Mouse (Mus musculus) layer of hippocampus, postnatal 10 days (tissue): ENCODE results near the gene Ensa. TPM values are rescaled to one million over a fixed set of nuclear protein-coding genes. Genes with fewer than 3 reads are reported as not detected.
"Not testable (repeated sequence)": the region's sequence is repeated elsewhere in the genome, so short reads cannot be mapped to it uniquely, and the experiment has no call there.

ENCODE experiments used
- DNase-seq, 2 experiments: peaks; one replicate each; pipeline ENCODE4 v3.0.0; 2021; ENCODE audit warnings: low spot score in 2 of 2
- total RNA-seq, 2 experiments: library from RNA; stranded (reverse); gene quantifications; 2 replicates each; pipeline ENCODE4 v1.2.3; 2021

The Ensa gene
- total RNA-seq, 2 experiments from 2014 or later = 220 to 228 TPM

- DNase-seq = no peak
Observed at GRCm38 (mm10) chr3:95639694-95640093, 14.9 kb downstream of the Ensa start.

- DNase-seq = no peak
Observed at GRCm38 (mm10) chr3:95643097-95643496, 18.3 kb downstream of the Ensa start.

- DNase-seq = no peak
Observed at GRCm38 (mm10) chr3:95645313-95646235, 20.8 kb downstream of the Ensa start.

- DNase-seq = no peak
Observed at GRCm38 (mm10) chr3:95648016-95648415, 23.2 kb downstream of the Ensa start.

DNA sequence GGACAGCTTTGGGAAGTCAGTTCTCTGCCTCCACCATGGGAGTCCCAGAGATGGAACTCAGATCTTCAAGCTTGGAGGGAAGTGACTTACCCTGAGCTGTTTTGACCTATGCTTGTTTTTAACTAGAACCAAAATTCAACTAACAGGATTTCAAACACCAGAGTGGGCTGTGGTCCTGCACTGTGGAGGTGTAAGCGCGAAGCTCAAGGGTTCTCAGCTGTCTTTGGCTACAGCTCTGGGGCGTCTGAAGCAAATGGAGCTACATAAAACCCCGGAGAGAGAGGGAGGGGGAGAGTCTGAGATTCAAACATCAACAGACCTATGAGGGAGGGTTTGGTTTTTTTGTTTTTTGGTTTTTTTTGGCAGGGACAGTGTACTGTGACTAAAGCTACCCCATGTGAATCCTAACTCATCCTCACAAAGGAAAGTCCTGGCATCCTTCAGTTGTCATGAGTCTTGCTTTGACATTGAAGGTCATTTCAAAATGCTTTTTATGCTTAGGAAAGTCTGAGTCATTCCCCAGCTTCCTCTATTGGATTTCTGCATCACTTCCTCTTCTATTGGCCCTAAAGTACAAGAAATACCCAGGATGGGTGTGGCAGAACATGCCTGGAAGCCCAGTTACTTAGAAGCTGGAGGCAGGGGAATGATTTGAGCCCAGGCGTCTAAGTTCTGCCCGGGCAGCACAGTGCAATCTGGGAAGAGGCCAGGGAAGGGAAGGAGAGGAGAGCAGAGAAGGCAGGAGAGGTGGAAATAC, 25.7 kb downstream of the Ensa start:
- no peak for DNase-seq

GRCm38 (mm10) chr3:95651033-95651373, 26.2 kb downstream of the Ensa start:
- DNase-seq = no peak

DNA sequence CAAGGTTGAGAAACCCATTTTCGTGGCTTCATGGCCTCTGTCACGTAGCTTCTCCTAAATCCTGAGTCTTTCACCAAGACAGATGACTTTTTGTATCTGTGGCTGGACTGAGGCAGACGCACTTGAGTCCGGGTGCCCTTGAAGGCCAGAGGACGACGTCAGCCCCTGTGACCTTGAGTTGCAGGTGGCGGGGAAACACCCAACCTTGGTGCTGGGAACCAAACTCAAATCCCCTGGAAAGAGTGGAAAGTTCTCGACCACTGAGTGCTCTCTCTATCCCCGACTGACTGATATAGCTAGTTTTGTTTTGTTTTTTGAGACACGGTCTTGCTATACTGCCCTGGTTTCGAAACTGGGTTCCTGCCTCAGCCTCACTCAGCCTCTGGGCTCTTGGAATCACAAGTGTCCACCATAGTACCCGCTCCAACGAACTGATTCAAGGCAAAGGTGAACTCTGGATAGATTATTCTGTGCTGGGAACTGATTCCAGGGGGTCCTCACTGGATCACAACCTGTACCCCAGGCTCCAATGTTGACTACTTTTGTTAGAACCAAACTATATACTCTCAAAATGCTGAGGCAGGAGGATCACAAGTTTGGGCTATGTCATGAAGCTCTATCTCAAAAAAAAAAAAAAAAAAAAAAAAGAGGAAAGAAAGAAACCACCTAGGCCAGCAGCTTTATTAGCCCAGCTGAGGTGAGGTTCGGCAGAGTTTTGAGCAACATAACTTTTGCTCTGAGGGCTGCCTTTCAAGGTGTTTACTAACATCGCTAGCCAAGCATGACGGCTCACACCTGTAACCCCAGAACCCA, 26.8 kb downstream of the Ensa start:
- no peak for DNase-seq

GRCm38 (mm10) chr3:95652204-95652811, 27.5 kb downstream of the Ensa start:
- DNase-seq = no peak

DNA sequence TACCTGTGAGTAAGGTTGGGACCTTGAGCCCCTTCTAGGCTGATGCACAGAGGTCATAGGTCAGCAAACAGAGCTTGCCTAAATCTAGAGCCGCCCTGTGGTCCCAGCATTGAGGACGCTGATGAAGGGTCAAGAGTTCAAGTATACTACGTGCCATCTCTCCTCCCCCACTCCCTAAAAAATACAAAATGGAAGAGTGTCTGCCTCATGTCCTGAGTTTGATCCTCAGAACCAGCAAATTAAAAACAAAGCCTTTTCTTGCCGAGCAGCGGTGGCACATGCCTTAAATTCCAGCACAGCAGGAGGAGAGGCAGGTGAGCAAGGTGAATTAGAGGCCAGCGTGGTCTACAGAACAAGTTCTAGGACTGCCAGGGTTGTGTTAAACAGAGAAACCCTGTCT, 28.1 kb downstream of the Ensa start:
- DNase-seq = no peak

- no peak for DNase-seq
Observed at GRCm38 (mm10) chr3:95653473-95654034, 28.8 kb downstream of the Ensa start.

- DNase-seq = not testable (repeated sequence)
Observed at GRCm38 (mm10) chr3:95654371-95654770, 29.6 kb downstream of the Ensa start.

GRCm38 (mm10) chr3:95655437-95655836, 30.6 kb downstream of the Ensa start:
- no peak for DNase-seq

GRCm38 (mm10) chr3:95657108-95657507, 32.3 kb downstream of the Ensa start:
- no peak for DNase-seq

GRCm38 (mm10) chr3:95657711-95658110, 32.9 kb downstream of the Ensa start:
- DNase-seq = no peak

DNA sequence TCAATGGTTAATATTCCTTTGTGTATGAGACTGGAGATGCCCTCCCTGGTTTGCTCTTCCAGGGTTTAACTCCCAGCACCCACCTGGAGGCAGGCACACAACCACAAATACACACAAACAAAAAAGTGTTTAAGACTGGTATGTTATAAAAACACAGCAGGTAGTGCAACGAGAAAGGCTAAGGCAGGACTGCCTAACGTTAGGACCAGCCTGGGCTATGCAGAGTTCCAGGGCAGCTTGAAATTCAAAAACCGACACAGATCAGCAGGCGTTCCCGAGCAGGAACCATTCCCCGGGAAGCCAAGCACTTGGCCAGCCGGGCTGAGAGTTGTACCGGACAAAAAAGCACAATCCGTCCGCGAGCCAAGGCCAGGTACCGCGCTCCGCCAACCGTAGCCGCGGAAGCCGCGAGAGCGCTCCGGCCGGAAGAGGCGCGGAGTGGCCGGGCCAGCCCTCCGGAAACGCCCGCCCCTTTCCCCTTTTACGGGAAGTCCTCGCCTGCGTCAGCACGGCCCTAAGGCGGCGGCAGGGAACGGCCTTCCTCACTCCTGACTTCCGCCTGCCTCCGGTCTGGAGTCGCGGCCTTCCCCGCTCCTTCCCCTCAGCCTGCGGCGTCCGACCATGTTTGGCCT, 33.6 kb downstream of the Ensa start, which contains the start of gene Mcl1:
Gene Mcl1, plus strand, starts transcription at position 553 of the 632 bp plus-strand sequence.
- DNase-seq = peak; percentile 93 to 94

- DNase-seq = peak; percentile 69
Observed at GRCm38 (mm10) chr3:95658868-95659712, 34.3 kb downstream of the Ensa start.

DNA sequence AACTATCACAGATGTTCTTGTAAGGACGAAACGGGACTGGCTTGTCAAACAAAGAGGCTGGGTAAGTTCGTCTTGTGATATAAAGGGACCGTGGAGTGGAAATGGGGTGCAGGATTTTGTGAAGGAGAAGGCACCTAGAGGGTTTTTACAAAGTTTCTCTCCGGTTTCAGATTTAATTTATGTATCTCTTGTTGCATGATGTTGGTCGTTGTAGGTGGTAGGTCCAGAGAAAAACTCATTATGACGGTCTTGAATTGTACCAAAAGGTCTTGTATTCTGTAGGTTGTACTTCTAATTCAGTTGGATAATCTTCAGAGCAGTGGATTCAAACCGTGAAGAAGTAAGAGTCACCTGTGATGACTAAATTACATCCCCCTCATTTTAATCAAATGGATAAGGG, 35.2 kb downstream of the Ensa start:
- DNase-seq = no peak

- DNase-seq = no peak
Observed at GRCm38 (mm10) chr3:95660788-95661478, 36.1 kb downstream of the Ensa start.
